Mouse (Mus musculus): ENCODE results near the gene Ccdc80.

DNA sequence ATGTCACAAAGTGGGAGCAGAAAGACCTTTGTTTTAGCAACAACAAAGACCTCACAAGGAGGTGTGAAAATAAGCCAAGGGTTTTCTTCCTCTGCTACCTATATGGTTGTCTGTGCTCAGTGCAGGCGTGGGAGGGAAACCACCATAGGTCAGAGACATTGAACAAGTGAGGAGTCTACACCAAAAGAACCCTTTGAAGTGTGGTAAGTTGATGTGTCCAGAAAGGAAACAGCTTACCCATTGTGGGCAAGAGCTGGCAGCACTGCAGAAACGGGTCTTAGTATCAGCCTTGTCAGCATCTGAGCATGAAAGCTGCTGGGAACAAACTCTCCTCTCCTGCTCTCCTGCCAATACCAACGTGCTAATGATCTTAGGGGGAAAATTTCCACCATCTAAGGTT, 48.4 kb upstream of the Ccdc80 start:
- TF ChIP-seq CTCF (conservative IDR thresholded peaks at IDR 0.05; ENCODE audit: low read length) (no peak), POU5F1 (IDR thresholded peaks at IDR 0.05; ENCODE audit: borderline replicate concordance, low read length) (no peak)
